Mouse (Mus musculus) stomach, postnatal 0 days (tissue): ENCODE data around the gene Ppp2r5e.

ENCODE experiments used
- CTCF ChIP-seq: IDR thresholded peaks from 2 replicates; pipeline ENCODE4 v1.5.1; 2016; ENCODE audit warnings: antibody characterized with exemption, low read depth, mild to moderate bottlenecking, moderate library complexity
- EP300 ChIP-seq: optimal IDR thresholded peaks from 2 replicates; pipeline ENCODE3; 2016; ENCODE audit warnings: antibody characterized with exemption

- TF ChIP-seq EP300 (no peak), CTCF (peak; percentile 44)
These were observed 33.6 kb upstream of the Ppp2r5e start for GRCm38 (mm10) chr12:75629618-75630017.
